Mouse (Mus musculus) thymus, adult 2 months (tissue): ENCODE results near the gene Hcn4. TPM values are rescaled to one million over a fixed set of nuclear protein-coding genes. Genes with fewer than 3 reads are reported as not detected.

Source experiments
- DNase-seq: peaks from one replicate; pipeline ENCODE4 v3.0.0; 2021
- H3K27ac ChIP-seq: fragments of 200-500 bp; 2 replicates; pipeline ENCODE4 v1.5.1; 2012; ENCODE audit warnings: low read length, control low read depth; ENCODE audit not compliant: control insufficient read depth, insufficient read depth
- H3K27me3 ChIP-seq: fragments of 200-500 bp; 2 replicates; pipeline ENCODE4 v1.6.1; 2012; ENCODE audit warnings: mild to moderate bottlenecking, low read length, moderate library complexity, mixed read lengths; ENCODE audit not compliant: control insufficient read depth, insufficient read depth
- H3K36me3 ChIP-seq: fragments of 200-500 bp; 2 replicates; pipeline ENCODE4 v1.6.1; 2012; ENCODE audit warnings: mild to moderate bottlenecking, low read length, moderate library complexity; ENCODE audit not compliant: control insufficient read depth, insufficient read depth
- H3K4me1 ChIP-seq: fragments of 200-500 bp; replicated peaks from 2 replicates; pipeline ENCODE4 v1.6.1; 2012; ENCODE audit warnings: low read length; ENCODE audit not compliant: control insufficient read depth, insufficient read depth
- H3K4me3 ChIP-seq: fragments of 200-500 bp; 2 replicates; pipeline ENCODE4 v1.5.1; 2012; ENCODE audit warnings: mild to moderate bottlenecking, low read length, control low read depth, moderate library complexity; ENCODE audit not compliant: control insufficient read depth, insufficient read depth
- CTCF ChIP-seq: fragments of 200-500 bp; IDR thresholded peaks from 2 replicates; pipeline ENCODE4 v1.5.1; 2012; ENCODE audit warnings: mild to moderate bottlenecking, control low read depth, low read length, moderate library complexity, borderline replicate concordance; ENCODE audit not compliant: control insufficient read depth, poor library complexity, insufficient read depth; ENCODE audit errors: extremely low read depth
- POLR2A ChIP-seq: fragments of 200-500 bp; IDR thresholded peaks from 2 replicates; pipeline ENCODE4 v1.6.1; 2012; ENCODE audit warnings: mild to moderate bottlenecking, low read length, control low read depth, moderate library complexity; ENCODE audit not compliant: control insufficient read depth, poor library complexity, insufficient read depth; ENCODE audit errors: extremely low read depth
- whole genome bisulfite sequencing: fragments of 180-500 bp; shearing (Covaris S2); methylation state at CpG from one replicate; pipeline ENCODE4 v1.1.7; 2018; 5-methylcytosine and 5-hydroxymethylcytosine counted together
- polyA plus RNA-seq: library from polyadenylated mRNA; depleted of rRNA; stranded (reverse); fragments of >200 nt; gene quantifications from 2 replicates; pipeline ENCODE4 v1.2.3, GENCODE M21; 2012

Gene Hcn4
- polyA plus RNA-seq, 1 experiment = 1.3 TPM

GRCm38 (mm10) chr9:58822431-58823091 is 651 bp upstream of the Hcn4 start:
- Histone ChIP-seq H3K27me3 (no peaks in the 10 kb centered on the region; the same call in 1 of the 2 replicates), H3K27ac (no peak overlapping the region), H3K36me3 (no peaks in the 10 kb centered on the region), H3K4me3 (peak overlapping the region; percentile 6; the same call in 1 of the 2 replicates), H3K4me1 (no peaks in the 10 kb centered on the region)
- DNase-seq = no peak
- no peak for TF ChIP-seq POLR2A
- TF ChIP-seq CTCF = no peak
- 4% methylated on average over 62 of the region's 62 CpGs for WGBS

- Histone ChIP-seq H3K27me3 (no peaks in the 10 kb centered on the region; the same call in 1 of the 2 replicates), H3K4me1 (no peaks in the 10 kb centered on the region), H3K27ac (no peak overlapping the region), H3K4me3 (no peak overlapping the region), H3K36me3 (no peaks in the 10 kb centered on the region)
- no peak for DNase-seq
- TF ChIP-seq POLR2A (no peak), CTCF (no peak)
- WGBS = 5% methylated on average over 35 of the region's 35 CpGs
Measured at GRCm38 (mm10) chr9:58823918-58824215, 655 bp downstream of the Hcn4 start.

- no peak for DNase-seq
- no peaks in the 10 kb centered on the region; the same call in 1 of the 2 replicates for H3K4me1 ChIP-seq
- WGBS = 84% methylated on average over 4 of the region's 4 CpGs
- H3K27ac ChIP-seq = no peak overlapping the region
- H3K27me3 ChIP-seq = no peaks in the 10 kb centered on the region
- TF ChIP-seq CTCF (no peak), POLR2A (no peak)
- H3K36me3 ChIP-seq = no peaks in the 10 kb centered on the region
- no peak overlapping the region for H3K4me3 ChIP-seq
Measured at GRCm38 (mm10) chr9:58829627-58830026, 6.4 kb downstream of the Hcn4 start.

GRCm38 (mm10) chr9:58832939-58833338 is 9.7 kb downstream of the Hcn4 start:
- 89% methylated on average over 3 of the region's 3 CpGs for WGBS
- TF ChIP-seq POLR2A (no peak), CTCF (no peak)
- Histone ChIP-seq H3K27me3 (no peaks in the 10 kb centered on the region), H3K36me3 (no peaks in the 10 kb centered on the region), H3K4me3 (no peak overlapping the region), H3K27ac (no peak overlapping the region), H3K4me1 (no peaks in the 10 kb centered on the region; the same call in 1 of the 2 replicates)
- no peak for DNase-seq

GRCm38 (mm10) chr9:58837174-58837573 is 14.0 kb downstream of the Hcn4 start:
- H3K27ac ChIP-seq = no peak overlapping the region
- DNase-seq = no peak
- 19% methylated on average over 5 of the region's 5 CpGs for WGBS
- no peaks in the 10 kb centered on the region for H3K27me3 ChIP-seq
- no peaks in the 10 kb centered on the region for H3K36me3 ChIP-seq
- no peaks in the 10 kb centered on the region for H3K4me1 ChIP-seq
- H3K4me3 ChIP-seq = no peak overlapping the region
- TF ChIP-seq POLR2A (no peak), CTCF (no peak)

GRCm38 (mm10) chr9:58838504-58838903 is 15.3 kb downstream of the Hcn4 start:
- Histone ChIP-seq H3K4me1 (no peaks in the 10 kb centered on the region), H3K27ac (no peak overlapping the region), H3K27me3 (no peaks in the 10 kb centered on the region), H3K36me3 (no peaks in the 10 kb centered on the region), H3K4me3 (no peak overlapping the region)
- TF ChIP-seq POLR2A (no peak), CTCF (no peak)
- WGBS = 77% methylated on average over 5 of the region's 5 CpGs
- no peak for DNase-seq

- TF ChIP-seq CTCF = no peak
- TF ChIP-seq POLR2A = no peak
- peak; percentile 35 for DNase-seq
Measured at GRCm38 (mm10) chr9:58841655-58842054, 18.4 kb downstream of the Hcn4 start.

More at GRCm38 (mm10) chr9:58841655-58842054, 18.4 kb downstream of the Hcn4 start:
- no peaks in the 10 kb centered on the region for H3K27me3 ChIP-seq
- H3K4me1 ChIP-seq = no peaks in the 10 kb centered on the region
- 22% methylated on average over 6 of the region's 6 CpGs for WGBS
- no peak overlapping the region for H3K4me3 ChIP-seq
- H3K36me3 ChIP-seq = no peaks in the 10 kb centered on the region
- H3K27ac ChIP-seq = no peak overlapping the region
